Mouse (Mus musculus): ENCODE measurements at regions not wholly inside any gene's neighbourhood (a gene's known extent, or its start where the extent isn't known, plus 50 kb on each side); places are given as distances from the start of the nearest gene placed in this dataset.

DNA sequence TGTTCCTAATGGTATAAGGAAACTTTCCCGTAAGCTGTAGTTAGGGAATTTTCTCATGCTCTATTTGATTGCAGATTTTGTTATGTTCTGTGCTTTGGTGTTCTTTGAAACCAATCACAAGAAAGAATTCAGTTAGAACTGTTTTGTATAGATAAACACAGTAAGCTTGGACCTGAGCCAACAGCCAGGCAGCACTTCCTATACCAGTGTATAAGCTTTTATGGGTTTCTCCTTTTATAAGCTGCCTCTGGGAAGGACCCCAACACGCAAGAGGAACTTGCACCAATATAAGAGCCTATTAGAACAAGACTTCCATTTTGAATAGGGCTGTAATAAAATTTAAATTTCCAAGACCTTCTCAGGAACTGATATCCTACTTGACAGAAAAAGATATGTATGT, 347.2 kb downstream of the Ets1 start:
- in situ Hi-C loops (cut with MboI; ENCODE audit: low pct_unique_long_range_greater_than_20kb in 1 of 2, low sequenced_read_pairs in 2 of 2, unreplicated experiment in 1 of 2), result no loop called here

DNA sequence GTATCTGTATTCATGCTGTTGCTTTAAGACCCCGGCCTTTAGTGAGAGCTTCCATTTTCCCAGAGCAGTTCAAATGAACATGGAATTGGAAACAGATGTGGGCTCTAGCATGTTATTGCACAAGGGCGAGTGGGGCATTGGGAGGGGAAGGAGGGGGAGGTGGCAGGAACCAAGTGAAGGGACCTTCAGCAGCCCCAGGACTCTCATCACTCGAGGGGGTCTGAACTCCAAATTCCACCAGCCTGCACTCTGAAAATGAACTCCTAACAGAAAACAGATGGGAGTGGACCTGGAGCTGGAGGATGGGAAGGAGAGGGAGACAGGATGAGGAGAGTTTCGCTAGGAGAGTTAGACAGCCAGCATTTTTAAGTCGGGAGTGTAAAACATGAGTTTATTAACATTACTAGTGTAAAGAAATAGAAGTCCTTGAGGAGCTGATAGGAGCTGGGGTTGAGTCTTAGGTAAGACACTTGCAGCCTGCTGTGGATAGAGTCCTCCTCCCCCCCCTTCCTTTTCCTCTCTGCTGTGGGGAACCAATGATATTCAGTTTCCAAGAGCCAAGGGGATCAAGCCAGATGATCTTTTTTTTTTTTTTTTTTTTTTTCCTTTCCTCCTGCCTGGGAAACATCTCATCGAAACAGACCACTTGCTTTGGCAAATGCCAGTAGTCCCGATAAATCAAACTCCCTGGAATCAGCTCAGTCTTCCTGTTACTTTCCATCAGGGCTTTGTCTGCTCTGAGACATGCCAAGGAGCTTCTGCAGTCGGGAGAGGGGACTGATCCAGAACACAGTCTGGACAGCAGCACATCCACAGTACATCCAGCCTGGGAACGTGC, 351.0 kb downstream of the Ets1 start:
- in situ Hi-C loops (cut with MboI; ENCODE audit: low pct_unique_long_range_greater_than_20kb in 1 of 2, low sequenced_read_pairs in 2 of 2, unreplicated experiment in 1 of 2), result no loop called here

DNA sequence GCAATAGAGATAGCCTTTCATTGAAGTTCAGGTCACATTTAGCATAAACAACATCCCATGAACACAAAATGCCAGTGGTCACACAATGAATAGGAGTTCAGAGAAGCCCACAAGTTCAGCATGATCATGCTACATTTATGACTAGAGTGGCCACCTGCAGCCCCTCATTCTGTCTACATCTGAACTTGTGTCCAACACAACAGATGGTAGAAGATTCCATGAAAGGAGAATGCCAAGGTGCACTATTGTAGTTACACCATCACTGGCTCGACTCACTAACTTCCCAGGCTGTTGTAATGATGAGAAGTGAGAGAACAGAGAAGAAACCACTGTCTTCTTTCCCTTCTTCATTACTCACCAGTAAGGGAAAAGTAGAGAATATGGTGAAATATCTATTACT, 353.0 kb downstream of the Ets1 start:
- in situ Hi-C loops (cut with MboI; ENCODE audit: low pct_unique_long_range_greater_than_20kb in 1 of 2, low sequenced_read_pairs in 2 of 2, unreplicated experiment in 1 of 2), result no loop called here

DNA sequence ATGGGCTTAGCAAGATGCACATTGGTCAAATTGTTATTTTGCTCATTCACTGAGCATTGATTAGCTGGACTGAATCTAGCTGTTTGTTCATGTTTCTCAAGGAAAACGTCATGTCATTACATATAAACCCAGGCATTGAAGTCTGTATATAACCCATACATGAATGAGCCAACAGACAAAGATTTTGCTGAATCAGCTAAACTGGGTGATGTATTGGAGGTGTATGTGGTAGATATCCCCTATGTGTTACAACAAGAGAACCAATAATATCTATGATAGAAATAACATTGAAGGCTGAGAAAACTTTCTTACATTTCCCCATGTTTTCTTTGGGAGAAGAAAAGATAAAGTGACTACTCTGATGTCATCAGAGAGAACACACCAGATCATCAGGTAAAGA, 362.3 kb downstream of the Ets1 start:
- in situ Hi-C loops (cut with MboI; ENCODE audit: low pct_unique_long_range_greater_than_20kb in 1 of 2, low sequenced_read_pairs in 2 of 2, unreplicated experiment in 1 of 2), result no loop called here

DNA sequence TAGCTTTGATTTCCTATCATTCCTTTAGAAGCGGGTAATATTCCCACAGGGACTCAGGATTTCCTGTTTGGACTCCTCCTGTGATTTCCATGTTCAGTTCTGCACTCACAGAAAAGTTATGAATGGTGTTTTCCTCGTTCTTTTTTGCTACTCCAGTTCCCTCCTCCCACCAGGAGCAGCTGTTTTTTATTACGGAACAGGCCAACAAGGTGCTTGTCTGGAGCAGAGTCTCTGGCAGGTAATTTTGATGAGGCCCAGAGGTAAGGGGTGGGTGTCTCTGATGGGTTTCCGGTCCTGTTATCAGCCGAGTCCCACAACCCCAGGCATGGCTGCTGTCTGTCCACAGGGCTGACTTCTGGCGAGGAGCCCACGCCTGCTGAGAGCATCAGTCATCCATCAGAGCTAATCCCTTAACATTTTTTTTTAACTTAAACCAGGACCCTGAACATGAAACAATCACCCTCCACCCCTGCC, 364.7 kb downstream of the Ets1 start:
- in situ Hi-C loops (cut with MboI; ENCODE audit: low pct_unique_long_range_greater_than_20kb in 1 of 2, low sequenced_read_pairs in 2 of 2, unreplicated experiment in 1 of 2), result no loop called here

DNA sequence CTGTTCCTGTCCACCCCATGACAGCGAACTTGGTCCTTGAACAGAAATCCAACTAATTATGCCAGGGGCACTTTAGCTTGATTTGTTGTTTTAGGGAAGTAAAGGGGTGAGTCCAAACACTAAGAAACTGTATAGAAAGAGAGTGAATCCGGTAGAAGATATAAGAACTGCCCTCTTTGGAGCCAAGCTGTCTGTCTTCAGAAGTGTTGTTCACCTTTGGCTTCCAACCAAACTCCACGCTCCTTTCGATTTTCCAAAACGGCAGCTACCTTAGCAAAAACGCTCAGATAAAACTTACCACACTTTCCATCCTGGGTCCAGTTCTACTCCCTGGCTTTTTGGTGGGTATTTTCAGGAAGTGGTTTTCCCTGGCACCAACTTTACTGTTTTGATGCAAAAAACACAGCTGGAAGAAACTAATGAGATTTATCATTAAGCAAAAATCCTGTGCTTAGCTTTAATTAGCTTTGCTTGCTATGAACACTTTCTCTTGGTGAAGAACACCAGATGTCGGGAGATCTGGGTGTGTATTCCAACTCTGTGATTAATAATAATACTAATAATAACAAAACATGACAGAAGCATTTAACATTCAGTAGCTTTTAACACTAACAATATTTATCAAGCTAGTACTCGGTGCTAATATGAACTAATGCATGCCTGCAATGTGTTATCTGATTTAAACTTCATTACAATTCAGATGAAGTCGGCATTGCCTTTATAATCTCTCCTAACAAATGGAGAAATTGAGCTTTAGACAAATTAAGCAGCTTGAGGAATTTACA, 365.3 kb downstream of the Ets1 start:
- in situ Hi-C loops (cut with MboI; ENCODE audit: low pct_unique_long_range_greater_than_20kb in 1 of 2, low sequenced_read_pairs in 2 of 2, unreplicated experiment in 1 of 2), result no loop called here

DNA sequence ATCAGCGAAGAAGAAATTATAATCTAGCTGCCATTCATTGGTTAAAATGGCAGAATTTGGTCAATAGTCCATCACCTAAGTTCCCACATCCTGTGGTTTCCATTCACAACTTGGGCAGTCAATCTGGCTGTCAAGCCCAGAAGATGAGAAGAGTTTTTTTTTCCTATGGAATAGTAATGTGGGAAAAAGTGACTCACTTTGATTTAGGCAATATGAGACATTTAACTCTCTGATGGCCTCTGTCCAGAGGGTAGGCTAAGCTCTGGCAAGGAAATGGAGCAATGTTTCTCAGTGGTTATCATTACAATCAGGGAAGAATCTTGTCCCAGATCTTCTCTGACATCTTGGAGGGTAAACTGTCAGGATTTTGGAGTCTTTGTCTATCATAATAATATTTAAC, 367.9 kb downstream of the Ets1 start:
- in situ Hi-C loops (cut with MboI; ENCODE audit: low pct_unique_long_range_greater_than_20kb in 1 of 2, low sequenced_read_pairs in 2 of 2, unreplicated experiment in 1 of 2), result no loop called here

DNA sequence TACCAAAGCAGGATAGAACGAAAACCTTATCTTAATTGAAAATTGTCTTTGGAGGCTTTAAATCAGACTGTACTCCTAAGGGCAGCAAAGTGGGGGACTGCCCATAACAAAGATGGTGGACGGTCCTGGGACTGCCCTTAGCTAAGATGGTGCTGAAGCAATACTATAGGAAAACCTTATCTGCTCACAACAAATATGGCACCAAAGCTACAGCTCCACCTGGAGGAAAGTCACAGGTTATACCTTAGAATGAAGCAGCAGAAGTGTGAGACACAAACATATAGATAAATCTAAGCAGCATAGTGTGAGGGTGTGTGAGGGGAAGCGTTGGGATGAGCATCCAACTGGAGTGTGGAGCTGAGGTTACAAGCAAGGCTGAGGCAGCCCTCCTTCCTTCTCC, 368.5 kb downstream of the Ets1 start:
- in situ Hi-C loops (cut with MboI; ENCODE audit: low pct_unique_long_range_greater_than_20kb in 1 of 2, low sequenced_read_pairs in 2 of 2, unreplicated experiment in 1 of 2), result no loop called here

DNA sequence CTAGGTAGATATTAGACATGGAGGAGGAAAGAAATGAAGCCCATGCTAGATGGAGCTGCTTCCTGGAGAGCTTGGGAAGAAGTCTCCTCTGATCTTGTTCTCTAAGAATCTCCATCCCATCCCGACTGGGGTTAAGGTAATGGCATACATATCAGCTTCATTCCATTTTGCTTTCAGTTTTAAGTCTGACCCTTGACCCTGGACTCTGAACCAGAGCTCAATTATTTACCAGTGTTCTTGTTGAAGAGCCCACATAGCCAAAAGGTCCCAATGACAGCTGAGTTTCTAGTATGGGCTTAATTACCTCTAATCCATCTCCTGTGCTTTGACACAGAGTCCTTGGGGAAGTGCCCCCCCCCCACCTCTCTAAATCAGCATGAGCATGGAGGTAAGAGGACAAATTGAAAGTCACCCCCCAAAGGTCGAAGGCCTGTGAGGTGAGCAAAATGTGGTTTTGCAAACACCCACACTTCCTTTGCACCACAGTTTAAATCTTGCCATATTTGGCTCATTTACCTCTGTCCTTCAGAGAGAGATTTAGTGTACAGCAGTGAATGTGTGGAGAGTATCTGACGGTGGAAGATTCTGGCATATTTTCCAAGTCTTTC, 371.5 kb downstream of the Ets1 start:
- in situ Hi-C loops (cut with MboI; ENCODE audit: low pct_unique_long_range_greater_than_20kb in 1 of 2, low sequenced_read_pairs in 2 of 2, unreplicated experiment in 1 of 2), result no loop called here

DNA sequence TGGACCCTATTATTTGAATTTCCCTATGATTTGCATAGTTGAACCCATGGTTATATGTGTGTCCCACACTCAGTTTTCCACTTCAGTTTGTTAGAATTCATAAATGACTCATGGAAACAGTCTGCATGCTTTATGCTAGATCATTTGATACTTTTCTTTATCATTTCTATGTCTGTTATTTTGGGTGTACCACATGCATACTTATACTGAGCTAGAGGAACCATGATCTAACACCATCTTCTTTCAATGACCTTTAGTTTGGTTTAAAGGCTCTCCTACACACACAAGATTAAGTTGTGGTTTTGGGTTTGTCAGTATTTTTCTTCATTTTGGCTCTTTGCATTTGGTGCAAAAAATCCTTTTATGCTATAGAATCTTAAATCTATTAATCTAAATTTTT, 375.2 kb downstream of the Ets1 start:
- in situ Hi-C loops (cut with MboI; ENCODE audit: low pct_unique_long_range_greater_than_20kb in 1 of 2, low sequenced_read_pairs in 2 of 2, unreplicated experiment in 1 of 2), result no loop called here

DNA sequence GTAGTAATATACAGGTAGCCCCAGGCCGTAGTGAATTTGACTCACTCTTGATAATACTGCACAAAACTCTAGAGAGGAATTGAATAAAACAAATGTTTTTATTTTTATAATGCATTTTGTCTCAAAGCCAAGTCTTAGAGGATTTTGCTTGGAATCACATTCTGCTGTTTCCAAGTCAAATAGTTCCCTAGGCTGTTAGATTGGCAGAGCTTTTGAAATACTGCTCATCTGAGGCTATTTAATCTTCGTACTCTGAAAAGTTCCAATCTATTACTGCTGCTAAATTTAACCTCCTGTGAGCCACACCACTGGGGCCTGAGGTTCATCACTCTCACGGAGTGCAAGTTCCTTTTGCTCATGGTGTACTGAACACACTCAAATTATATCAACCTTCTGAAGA, 399.4 kb downstream of the Ets1 start:
- in situ Hi-C loops (cut with MboI; ENCODE audit: low pct_unique_long_range_greater_than_20kb in 1 of 2, low sequenced_read_pairs in 2 of 2, unreplicated experiment in 1 of 2), result no loop called here

DNA sequence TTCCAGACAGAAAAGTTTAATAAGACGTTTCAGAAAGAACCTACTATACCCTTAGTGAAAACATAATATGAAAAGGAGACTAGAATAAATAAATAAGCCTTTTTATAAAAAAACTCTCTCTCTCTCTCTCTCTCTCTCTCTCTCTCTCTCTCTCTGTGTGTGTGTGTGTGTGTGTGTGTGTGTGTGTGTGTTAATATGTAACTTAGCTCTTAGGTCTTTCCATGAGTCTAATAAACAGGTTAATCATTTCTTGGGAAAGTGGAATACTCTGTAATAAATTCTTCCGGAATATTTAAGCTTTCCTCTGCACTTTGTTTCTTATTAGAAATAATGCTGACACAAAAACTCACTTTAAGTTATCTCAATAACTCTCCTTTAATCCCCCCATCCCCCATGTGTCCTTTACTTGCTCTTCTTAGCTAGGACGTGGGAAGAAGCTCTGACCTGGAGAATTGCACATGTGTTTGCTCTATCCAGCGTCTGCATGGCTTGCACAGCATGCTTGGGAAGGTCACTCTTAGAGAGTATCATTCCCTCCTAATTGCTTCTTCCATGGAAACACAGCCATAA, 403.3 kb downstream of the Ets1 start:
- in situ Hi-C loops (cut with MboI; ENCODE audit: low pct_unique_long_range_greater_than_20kb in 1 of 2, low sequenced_read_pairs in 2 of 2, unreplicated experiment in 1 of 2), result no loop called here

DNA sequence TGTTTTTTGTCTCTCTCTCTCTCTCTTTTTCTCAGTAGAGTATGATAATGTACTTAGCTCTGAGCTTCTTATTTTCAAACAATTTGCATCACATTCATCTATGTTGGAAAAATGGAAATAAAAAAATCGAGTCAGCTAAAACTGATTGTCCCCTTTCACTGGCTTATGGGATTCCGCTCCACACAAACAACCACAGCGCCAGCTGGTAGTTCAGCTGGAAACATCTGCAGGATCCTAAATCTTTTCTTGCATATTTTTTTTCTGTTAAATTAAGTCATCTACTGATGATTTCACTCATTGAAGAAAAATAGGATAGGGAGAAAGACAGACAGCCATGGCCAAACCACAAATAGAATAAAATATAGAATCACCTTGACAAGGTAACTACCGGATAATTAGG, 414.8 kb downstream of the Ets1 start:
- in situ Hi-C loops (cut with MboI; ENCODE audit: low pct_unique_long_range_greater_than_20kb in 1 of 2, low sequenced_read_pairs in 2 of 2, unreplicated experiment in 1 of 2), result no loop called here

DNA sequence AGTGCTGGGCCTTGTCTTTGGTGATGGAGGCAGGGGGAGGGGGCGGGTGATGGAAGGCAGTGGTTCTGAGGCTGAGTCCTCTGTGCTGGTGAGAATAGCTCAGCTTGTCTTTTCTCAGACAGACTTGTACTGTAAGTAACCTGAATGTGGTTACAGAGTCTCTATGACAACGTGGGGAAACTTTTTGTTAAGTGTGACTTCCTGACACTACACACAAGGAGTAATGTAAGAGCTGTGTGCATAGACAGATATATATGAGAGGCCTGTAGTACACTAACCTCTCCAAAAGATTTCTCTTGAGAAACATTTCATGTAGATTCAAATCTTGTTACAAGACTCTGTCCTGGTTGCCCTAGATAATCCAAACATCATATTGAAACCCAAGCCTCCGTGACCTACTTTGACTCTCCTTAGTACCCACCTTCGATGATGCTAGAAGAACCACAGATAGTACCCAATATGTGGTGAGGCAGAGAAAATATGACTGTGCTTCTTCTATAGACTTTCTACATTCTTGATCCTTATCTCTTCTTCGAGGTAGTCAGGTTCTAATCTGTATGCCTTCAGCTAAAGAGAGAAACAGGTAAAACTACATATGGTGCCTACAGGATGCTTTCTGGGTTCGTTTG, 424.7 kb downstream of the Ets1 start:
- in situ Hi-C loops (cut with MboI; ENCODE audit: low pct_unique_long_range_greater_than_20kb in 1 of 2, low sequenced_read_pairs in 2 of 2, unreplicated experiment in 1 of 2), result no loop called here

DNA sequence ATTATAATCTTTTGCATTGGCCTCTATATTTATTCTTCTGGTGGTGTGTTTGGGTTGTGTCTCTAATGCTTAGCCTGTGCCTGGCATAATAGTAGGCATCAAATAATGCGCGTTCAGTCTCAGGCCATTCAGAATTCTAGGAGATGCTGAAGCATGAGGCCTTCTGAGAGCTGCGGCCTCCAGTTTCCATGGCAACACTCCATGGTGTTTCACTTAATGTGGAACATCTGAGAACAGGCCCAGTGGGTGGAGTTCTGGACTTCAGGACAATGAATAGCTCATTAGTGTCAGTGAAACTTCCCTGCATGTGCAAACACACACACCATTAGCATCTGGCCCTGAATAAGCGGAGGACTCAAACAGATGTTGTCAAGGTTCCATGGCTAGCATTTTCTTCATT, 426.5 kb downstream of the Ets1 start:
- in situ Hi-C loops (cut with MboI; ENCODE audit: low pct_unique_long_range_greater_than_20kb in 1 of 2, low sequenced_read_pairs in 2 of 2, unreplicated experiment in 1 of 2), result no loop called here

DNA sequence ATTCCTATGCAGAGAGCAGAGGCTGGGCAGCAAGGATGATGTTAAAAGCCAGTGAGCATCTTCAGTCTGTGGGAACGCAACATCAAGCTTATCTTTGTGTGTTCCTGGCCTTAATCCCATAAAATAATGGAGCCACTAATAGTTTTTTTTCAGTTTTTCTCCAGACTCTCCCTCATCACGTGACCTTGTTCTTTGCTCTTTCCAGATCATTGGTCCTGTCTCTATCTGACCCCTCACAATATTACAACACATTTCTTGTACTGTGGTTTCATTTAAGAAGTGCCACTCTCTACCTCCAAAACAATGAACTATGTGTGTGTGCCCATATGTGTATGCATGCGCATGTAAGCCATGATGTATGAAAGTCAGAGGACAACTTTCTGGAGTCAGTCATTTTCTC, 429.3 kb downstream of the Ets1 start:
- in situ Hi-C loops (cut with MboI; ENCODE audit: low pct_unique_long_range_greater_than_20kb in 1 of 2, low sequenced_read_pairs in 2 of 2, unreplicated experiment in 1 of 2), result no loop called here

DNA sequence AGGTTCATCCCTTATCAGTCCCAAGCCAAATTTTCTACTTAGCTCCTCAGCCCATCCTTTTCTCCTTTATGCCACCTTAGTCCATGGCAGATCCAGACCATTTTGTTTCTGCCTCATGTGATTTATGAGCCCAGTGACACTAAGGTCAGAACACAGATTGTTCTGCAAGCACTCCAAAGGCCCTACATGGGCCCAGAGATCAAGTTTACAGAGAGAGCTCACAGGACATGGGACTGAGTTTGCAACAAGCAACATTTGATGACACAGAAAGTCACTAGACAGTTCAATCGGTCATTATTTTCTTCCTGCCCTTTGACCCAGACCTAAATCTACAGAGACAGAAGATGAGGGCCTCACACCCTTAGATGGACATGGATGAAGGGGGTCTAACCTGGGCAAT, 431.5 kb downstream of the Ets1 start:
- in situ Hi-C loops (cut with MboI; ENCODE audit: low pct_unique_long_range_greater_than_20kb in 1 of 2, low sequenced_read_pairs in 2 of 2, unreplicated experiment in 1 of 2), result no loop called here

DNA sequence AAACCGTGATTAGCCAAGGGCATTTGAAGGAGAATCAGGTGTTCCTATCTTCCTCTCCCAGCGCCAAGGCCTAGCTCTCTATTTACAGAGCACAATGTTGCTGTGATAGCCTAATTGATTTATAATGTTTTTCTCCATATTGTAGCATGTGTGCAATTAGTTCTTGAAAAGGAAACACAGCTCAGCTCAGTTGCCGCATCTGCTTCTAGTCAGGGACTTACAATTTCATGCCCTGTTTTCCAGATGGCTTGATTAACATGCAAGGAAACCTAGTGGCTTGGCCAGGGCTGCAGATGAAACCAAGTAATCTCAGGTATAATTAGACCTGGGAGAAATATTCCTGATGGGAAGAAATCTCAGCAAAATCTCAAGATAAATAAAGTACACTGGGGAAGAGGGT, 434.1 kb downstream of the Ets1 start:
- in situ Hi-C loops (cut with MboI; ENCODE audit: low pct_unique_long_range_greater_than_20kb in 1 of 2, low sequenced_read_pairs in 2 of 2, unreplicated experiment in 1 of 2), result no loop called here

DNA sequence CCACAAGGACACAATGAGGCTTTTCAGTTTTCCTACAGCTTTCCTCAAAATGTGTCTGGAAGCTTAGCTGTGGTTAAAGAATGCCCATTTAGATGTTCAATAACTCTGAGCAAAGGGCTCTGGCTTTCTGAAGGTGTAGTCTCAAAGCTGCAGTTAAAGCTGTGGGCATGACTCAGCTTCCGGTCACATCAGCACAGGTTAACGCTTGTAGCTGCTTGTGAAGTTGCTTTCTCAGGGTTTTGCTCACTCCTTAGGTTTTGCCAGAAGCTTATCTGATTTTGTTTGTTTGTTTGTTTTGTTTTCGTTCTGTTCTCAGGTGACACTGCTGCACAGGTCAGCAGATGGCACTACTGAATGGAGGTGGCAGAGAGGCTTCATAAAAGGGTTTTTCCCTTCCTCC, 444.2 kb downstream of the Ets1 start:
- in situ Hi-C loops (cut with MboI; ENCODE audit: low pct_unique_long_range_greater_than_20kb in 1 of 2, low sequenced_read_pairs in 2 of 2, unreplicated experiment in 1 of 2), result loop anchor here (25.0 kb wide), 3 partner anchors 493 to 793 kb away; no protein-coding TSS in a partner anchor

Data from mouse embryonic stem cell (cell line).